Mouse (Mus musculus) hindbrain, embryonic 13.5 days (tissue): ENCODE results near the gene Cct8l1. TPM values are rescaled to one million over a fixed set of nuclear protein-coding genes. Genes with fewer than 3 reads are reported as not detected.

Source experiments
- ATAC-seq: fragments of 200-750 bp; cut with Nextera tagmentation; 2 replicates; pipeline ENCODE4 v1.8.0; 2017; ENCODE audit warnings: moderate TSS enrichment; ENCODE audit not compliant: low FRiP score
- H3K27ac ChIP-seq: fragments of 300-500 bp; sonication (generic); 2 replicates; pipeline ENCODE4 v1.5.1; 2015; ENCODE audit warnings: inconsistent platforms, mild to moderate bottlenecking, moderate library complexity
- H3K27me3 ChIP-seq: fragments of 300-500 bp; sonication (generic); 2 replicates; pipeline ENCODE4 v1.6.1; 2015; ENCODE audit warnings: mild to moderate bottlenecking, inconsistent platforms
- H3K36me3 ChIP-seq: fragments of 300-500 bp; sonication (generic); 2 replicates; pipeline ENCODE4 v1.6.1; 2015; ENCODE audit warnings: mild to moderate bottlenecking, inconsistent platforms
- H3K4me1 ChIP-seq: fragments of 300-500 bp; sonication (generic); replicated peaks from 2 replicates; pipeline ENCODE4 v1.6.1; 2015; ENCODE audit warnings: inconsistent platforms
- H3K4me2 ChIP-seq: fragments of 300-500 bp; sonication (generic); 2 replicates; pipeline ENCODE4 v1.6.1; 2015; ENCODE audit warnings: inconsistent platforms, mild to moderate bottlenecking, moderate library complexity
- H3K4me3 ChIP-seq: fragments of 300-500 bp; sonication (generic); 2 replicates; pipeline ENCODE4 v1.5.1; 2015; ENCODE audit warnings: mild to moderate bottlenecking, inconsistent platforms
- H3K9ac ChIP-seq: fragments of 300-500 bp; sonication (generic); 2 replicates; pipeline ENCODE4 v1.6.1; 2015; ENCODE audit warnings: mild to moderate bottlenecking, inconsistent platforms
- H3K9me3 ChIP-seq: fragments of 300-500 bp; sonication (generic); 2 replicates; pipeline ENCODE4 v1.6.1; 2016; ENCODE audit warnings: inconsistent platforms
- WGBS: fragments of 180-500 bp; shearing (Covaris S2); methylation state at CpG from one replicate; pipeline ENCODE4 v1.1.7; 2015; 5-methylcytosine and 5-hydroxymethylcytosine counted together
- polyA plus RNA-seq: library from polyadenylated mRNA; unstranded; fragments of >200 nt; fragmentation: Nextera tagmentation; extraction: Ambion mirVana; gene quantifications from 2 replicates; pipeline ENCODE4 v1.2.1, GENCODE M21; 2015

Gene Cct8l1
- polyA plus RNA-seq, 1 experiment from 2014 or later: 0.13 TPM

DNA sequence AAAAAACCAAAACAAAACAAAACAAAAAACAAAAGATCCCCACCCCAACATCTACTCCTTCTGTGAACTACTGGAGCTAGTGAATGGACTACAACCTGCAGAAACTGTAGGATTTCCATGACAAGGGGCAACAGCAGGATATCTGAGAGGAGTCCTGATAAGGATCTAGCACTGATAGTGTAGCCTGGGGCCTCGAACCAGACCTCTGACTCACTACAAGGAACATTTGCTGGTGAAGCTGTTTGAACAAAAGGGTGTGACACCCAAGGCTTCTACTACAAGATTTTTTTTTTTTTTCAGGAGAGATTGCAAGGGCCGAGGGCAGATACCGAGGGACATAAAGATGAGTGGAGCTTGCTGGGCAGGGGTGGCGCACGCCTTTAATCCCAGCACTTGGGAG, 17.4 kb downstream of the Cct8l1 start:
- no peaks in the 10 kb centered on the region; the same call in 1 of the 2 replicates for H3K9me3 ChIP-seq
- WGBS: 83% methylated on average over 5 of the region's 5 CpGs
- ATAC-seq: no peak
- H3K4me3 ChIP-seq: no peak overlapping the region
- peaks cover 5% of the 10 kb centered on the region; the same call in 1 of the 2 replicates for H3K4me1 ChIP-seq
- H3K27me3 ChIP-seq: no peaks in the 10 kb centered on the region
- no peak overlapping the region for H3K9ac ChIP-seq
- no peaks in the 10 kb centered on the region for H3K36me3 ChIP-seq
- H3K4me2 ChIP-seq: no peak overlapping the region
- no peak overlapping the region for H3K27ac ChIP-seq

DNA sequence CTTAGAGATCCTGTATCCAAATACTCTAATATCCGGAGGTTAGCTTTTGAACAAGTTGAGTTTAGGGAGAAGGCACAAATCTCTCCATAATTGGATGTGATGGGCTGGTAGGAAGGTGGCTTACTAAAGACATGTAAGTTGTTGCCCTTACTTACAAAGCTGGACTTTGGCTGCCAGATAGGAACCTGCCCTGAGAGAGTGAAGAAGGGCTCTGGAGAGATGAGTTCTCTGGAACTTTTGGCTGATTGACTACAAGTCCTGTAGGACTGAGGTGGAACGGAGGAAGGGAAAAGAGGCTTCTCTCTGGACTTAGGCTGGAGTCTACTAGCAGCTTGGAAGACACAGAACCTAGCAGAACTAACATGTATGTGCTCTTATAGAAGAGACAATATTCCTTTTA, 19.7 kb downstream of the Cct8l1 start:
- no peaks in the 10 kb centered on the region for H3K27me3 ChIP-seq
- H3K9ac ChIP-seq: no peak overlapping the region
- H3K4me2 ChIP-seq: no peak overlapping the region
- 0 out of 2 replicates have a peak, but pooled peaks cover 5% of the 10 kb centered on the region for H3K4me1 ChIP-seq
- WGBS: 89% methylated on average over 2 of the region's 2 CpGs
- ATAC-seq: no peak
- H3K4me3 ChIP-seq: no peak overlapping the region
- no peaks in the 10 kb centered on the region; the same call in 1 of the 2 replicates for H3K9me3 ChIP-seq
- H3K27ac ChIP-seq: no peak overlapping the region
- H3K36me3 ChIP-seq: no peaks in the 10 kb centered on the region

DNA sequence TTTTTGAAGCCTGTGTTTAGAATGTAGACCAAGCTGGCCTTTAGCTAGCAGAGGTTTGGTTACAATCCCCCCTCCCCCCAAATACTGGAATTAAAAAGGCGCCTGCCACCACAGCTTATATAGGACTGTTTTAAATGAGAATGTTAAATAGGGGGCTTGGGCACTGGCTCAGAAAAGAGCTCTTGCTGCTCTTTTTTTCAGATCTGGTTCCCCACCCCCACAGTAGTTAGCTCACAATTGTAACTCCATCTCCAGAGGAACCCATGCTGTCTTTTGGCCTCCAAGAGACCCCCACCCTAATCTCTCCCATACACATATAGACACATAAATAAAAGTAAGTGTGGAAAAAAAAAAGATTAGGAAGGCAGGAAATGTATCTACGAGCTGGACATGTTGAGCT, 20.6 kb downstream of the Cct8l1 start:
- Histone ChIP-seq H3K9me3 (no peaks in the 10 kb centered on the region; the same call in 1 of the 2 replicates), H3K4me2 (no peak overlapping the region), H3K27me3 (no peaks in the 10 kb centered on the region), H3K9ac (no peak overlapping the region), H3K4me3 (no peak overlapping the region), H3K36me3 (no peaks in the 10 kb centered on the region), H3K27ac (no peak overlapping the region), H3K4me1 (0 out of 2 replicates have a peak, but pooled peaks cover 5% of the 10 kb centered on the region)
- ATAC-seq: no peak
- WGBS: 52% methylated on average over 2 of the region's 2 CpGs

DNA sequence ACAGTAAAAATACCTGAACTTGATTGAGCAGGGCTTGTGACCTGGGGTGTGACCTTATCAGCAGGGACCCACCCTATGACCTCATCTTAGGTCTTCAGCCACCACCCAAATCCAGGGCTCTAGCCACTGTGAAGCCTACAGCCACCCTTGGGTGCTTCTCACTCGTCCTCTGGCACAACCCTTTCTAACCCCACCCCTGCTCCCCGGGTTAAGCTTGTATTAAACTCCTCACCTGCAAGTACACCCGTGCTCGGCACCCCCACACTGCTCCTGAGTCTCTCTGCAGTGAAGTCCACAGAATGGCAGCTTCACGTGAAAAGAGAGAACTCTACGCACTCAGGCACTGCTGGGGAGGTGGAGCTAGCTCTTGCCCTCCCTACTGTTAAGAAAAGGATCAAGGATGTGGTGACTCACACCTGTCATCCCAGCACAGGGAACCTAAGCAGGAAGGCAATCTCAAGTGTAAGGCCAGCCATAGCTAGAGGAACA, 21.1 kb downstream of the Cct8l1 start:
- H3K9me3 ChIP-seq: no peaks in the 10 kb centered on the region; the same call in 1 of the 2 replicates
- ATAC-seq: no peak
- no peak overlapping the region for H3K9ac ChIP-seq
- H3K36me3 ChIP-seq: no peaks in the 10 kb centered on the region
- no peaks in the 10 kb centered on the region for H3K27me3 ChIP-seq
- H3K4me3 ChIP-seq: no peak overlapping the region
- H3K4me2 ChIP-seq: no peak overlapping the region
- WGBS: 46% methylated on average over 6 of the region's 6 CpGs
- no peak overlapping the region for H3K27ac ChIP-seq
- 0 out of 2 replicates have a peak, but pooled peaks cover 5% of the 10 kb centered on the region for H3K4me1 ChIP-seq

DNA sequence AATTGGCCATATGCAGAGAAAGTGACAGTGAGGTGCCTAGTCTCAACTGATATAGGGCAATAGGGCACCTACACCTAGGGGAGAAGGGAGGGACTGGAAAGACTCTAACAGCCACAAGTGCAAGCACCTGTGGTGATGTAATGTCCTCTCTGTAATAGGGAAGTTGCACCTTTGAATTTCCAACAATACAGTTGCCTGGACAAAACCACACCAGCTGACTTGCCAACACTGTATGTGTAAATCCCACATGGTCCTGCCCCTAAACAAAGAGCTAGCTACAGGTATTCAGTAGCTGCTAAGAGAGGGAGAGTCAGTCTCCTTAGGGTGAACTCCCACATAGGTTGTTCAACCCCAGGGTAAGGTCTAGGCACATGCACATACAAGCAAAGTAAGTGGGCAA, 24.5 kb downstream of the Cct8l1 start:
- Histone ChIP-seq H3K4me3 (no peak overlapping the region), H3K4me1 (no peaks in the 10 kb centered on the region), H3K9me3 (no peaks in the 10 kb centered on the region; the same call in 1 of the 2 replicates), H3K4me2 (no peak overlapping the region), H3K9ac (no peak overlapping the region), H3K27me3 (no peaks in the 10 kb centered on the region), H3K27ac (no peak overlapping the region), H3K36me3 (no peaks in the 10 kb centered on the region)
- ATAC-seq: no peak

DNA sequence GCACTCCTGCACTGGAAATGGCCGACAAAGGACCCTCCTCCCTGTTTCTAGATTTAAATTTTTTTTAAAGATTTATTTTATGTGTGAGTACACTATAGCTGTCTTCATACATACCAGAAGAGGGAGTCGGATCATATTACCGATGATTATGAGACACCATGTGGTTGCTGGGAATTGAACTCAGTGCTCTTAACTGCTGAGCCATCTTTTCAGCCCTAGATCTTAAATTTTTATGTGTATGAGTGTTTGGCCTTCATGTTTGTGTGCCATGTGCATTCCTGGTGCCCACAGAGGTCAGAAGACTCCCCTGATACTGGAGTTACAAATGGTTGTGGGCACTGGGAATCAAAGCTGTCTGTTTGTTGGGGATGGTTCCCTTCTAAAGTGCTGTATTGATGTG, 25.1 kb downstream of the Cct8l1 start:
- WGBS: 93% methylated on average over 3 of the region's 3 CpGs
- H3K4me1 ChIP-seq: no peaks in the 10 kb centered on the region
- no peak for ATAC-seq

DNA sequence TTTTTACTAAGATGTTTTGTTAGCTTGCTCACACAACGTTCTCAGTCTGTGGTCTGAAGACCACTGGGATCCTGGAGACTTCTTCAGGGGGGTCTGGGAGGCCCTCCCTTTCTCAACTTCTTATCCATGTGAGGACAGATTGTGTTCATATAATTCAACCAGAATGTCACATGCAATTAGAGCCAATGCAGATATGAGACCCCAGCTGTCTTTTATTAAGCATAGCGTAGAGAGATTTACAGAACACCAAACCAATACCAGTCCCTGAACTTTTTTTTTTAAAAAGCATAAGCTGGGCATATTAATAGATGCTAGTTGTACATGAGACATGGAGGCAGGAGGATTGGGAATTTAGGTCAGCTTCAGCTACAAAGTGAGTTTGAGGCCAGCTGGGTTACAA, 25.8 kb downstream of the Cct8l1 start:
- 77% methylated on average over 2 of the region's 2 CpGs for WGBS
- H3K9ac ChIP-seq: no peak overlapping the region
- no peaks in the 10 kb centered on the region for H3K4me1 ChIP-seq
- no peaks in the 10 kb centered on the region for H3K36me3 ChIP-seq
- no peak overlapping the region for H3K4me2 ChIP-seq
- H3K27me3 ChIP-seq: no peaks in the 10 kb centered on the region
- no peak for ATAC-seq
- no peak overlapping the region for H3K27ac ChIP-seq
- no peaks in the 10 kb centered on the region; the same call in 1 of the 2 replicates for H3K9me3 ChIP-seq
- no peak overlapping the region for H3K4me3 ChIP-seq

More for the DNA sequence above, 25.1 kb downstream of the Cct8l1 start:
- Histone ChIP-seq H3K9me3 (no peaks in the 10 kb centered on the region; the same call in 1 of the 2 replicates), H3K36me3 (no peaks in the 10 kb centered on the region), H3K27me3 (no peaks in the 10 kb centered on the region), H3K27ac (no peak overlapping the region), H3K4me2 (no peak overlapping the region), H3K4me3 (no peak overlapping the region), H3K9ac (no peak overlapping the region)

DNA sequence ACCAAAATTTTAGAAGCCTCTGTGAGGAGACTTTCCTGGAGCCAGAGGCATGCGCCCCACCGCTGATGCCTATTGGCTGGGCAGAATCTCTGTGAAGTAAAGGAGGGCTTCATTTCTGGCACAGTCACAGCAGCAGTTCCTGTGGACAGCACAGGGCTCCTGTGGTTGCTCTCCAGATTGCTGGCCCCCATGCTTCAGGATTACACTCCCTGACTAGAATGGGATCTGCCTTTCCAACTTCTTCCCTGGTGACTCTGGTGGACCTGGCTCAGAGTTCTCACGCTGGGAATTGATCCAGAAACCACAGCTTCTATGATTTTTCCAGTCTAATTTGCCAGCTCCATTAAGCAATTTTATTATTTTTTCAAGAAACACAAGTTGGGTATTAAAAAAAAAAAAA, 28.2 kb downstream of the Cct8l1 start:
- 90% methylated on average over 3 of the region's 3 CpGs for WGBS
- no peak for ATAC-seq
- no peaks in the 10 kb centered on the region for H3K9me3 ChIP-seq

DNA sequence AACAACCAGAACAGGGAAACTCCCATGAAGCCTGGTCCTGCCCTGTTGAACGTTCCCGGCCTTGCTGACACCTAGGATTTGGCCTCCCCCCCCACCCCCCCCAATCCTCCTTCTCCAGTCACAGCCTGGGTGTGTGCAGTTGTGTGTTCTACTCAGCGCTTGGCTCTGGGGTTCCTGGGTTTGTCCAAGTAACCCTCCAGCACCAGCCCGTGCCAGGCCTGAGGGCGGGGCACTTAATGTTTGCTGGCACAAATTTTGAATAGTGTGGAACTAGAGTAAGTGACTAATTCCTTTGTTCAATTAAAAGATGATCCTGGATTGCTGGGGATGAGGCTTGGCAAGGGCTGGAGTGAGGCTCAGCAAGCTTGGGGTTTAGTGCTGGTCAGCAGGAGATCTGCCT, 28.7 kb downstream of the Cct8l1 start:
- Histone ChIP-seq H3K9ac (no peak overlapping the region), H3K27me3 (no peaks in the 10 kb centered on the region), H3K36me3 (no peaks in the 10 kb centered on the region), H3K9me3 (no peaks in the 10 kb centered on the region), H3K27ac (no peak overlapping the region), H3K4me3 (no peak overlapping the region), H3K4me2 (no peak overlapping the region), H3K4me1 (no peaks in the 10 kb centered on the region)
- ATAC-seq: no peak
- WGBS: 84% methylated on average over 5 of the region's 5 CpGs

More for the DNA sequence above, 28.2 kb downstream of the Cct8l1 start:
- no peak overlapping the region for H3K9ac ChIP-seq
- H3K27ac ChIP-seq: no peak overlapping the region
- no peaks in the 10 kb centered on the region for H3K27me3 ChIP-seq
- no peaks in the 10 kb centered on the region for H3K36me3 ChIP-seq
- no peak overlapping the region for H3K4me2 ChIP-seq
- no peaks in the 10 kb centered on the region for H3K4me1 ChIP-seq
- H3K4me3 ChIP-seq: no peak overlapping the region

DNA sequence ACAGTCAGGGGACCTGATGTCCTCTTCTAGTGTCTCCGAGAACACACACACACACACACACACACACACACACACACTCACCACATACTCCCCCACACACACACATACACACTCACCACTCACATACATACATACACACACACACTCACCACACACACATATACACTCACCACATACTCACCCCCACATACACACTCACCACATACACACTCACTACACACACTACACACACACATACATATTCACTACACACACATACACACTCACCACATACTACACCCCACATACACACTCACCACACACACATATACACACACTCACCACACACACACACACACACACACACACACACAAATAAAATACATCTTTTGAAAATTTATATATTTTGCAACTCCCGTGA, 31.0 kb downstream of the Cct8l1 start:
- H3K9ac ChIP-seq: no peak overlapping the region
- no peaks in the 10 kb centered on the region for H3K27me3 ChIP-seq
- H3K27ac ChIP-seq: no peak overlapping the region
- ATAC-seq: no peak
- no peak overlapping the region for H3K4me2 ChIP-seq
- no peaks in the 10 kb centered on the region for H3K4me1 ChIP-seq
- no peaks in the 10 kb centered on the region for H3K9me3 ChIP-seq
- WGBS: 97% methylated on average over 2 of the region's 2 CpGs
- H3K36me3 ChIP-seq: no peaks in the 10 kb centered on the region
- no peak overlapping the region for H3K4me3 ChIP-seq

DNA sequence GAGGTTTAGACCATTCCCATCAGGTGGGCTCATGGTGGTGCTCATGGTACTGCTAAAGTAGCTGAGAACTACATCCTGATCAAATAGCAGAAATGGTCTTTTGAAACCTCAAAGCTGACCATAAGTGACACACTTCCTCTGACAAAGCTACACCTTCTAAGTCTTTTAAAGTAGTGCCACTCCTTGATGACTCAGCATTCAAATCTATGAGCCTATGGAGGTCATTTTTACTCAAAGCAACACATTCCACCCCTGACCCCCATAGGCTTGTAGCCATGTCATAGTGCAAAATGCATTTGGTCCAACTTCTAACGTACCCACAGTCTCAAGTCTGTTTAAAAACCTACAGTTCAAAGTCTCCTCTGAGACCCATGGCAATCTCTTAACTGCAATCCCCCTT, 35.0 kb downstream of the Cct8l1 start:
- Histone ChIP-seq H3K4me1 (no peaks in the 10 kb centered on the region), H3K27me3 (no peaks in the 10 kb centered on the region), H3K9ac (no peak overlapping the region), H3K4me3 (no peak overlapping the region), H3K36me3 (no peaks in the 10 kb centered on the region), H3K4me2 (no peak overlapping the region), H3K9me3 (no peaks in the 10 kb centered on the region), H3K27ac (no peak overlapping the region)
- WGBS: 83% methylated on average over 1 of the region's 1 CpGs
- ATAC-seq: no peak

DNA sequence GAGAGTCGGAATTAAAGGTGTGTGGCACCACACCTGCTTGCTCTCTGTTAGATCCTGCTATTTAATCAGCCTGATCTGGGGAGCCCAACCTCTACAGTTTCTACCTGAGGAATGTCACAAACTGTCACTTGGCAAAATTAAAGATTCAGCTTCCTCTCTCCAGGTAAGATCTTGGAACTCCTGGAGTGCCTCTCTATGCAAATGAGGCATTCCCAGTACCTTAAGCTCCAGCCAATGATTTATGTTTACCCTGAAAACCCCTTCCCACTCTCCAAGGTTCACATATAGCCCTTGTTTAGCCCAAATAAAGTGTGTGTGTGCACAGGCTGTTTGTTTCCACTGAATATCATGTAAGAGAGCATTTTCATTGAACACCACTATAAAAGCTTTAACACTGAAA, 38.3 kb downstream of the Cct8l1 start:
- Histone ChIP-seq H3K9me3 (no peaks in the 10 kb centered on the region), H3K4me2 (no peak overlapping the region), H3K27ac (no peak overlapping the region), H3K4me3 (no peak overlapping the region), H3K27me3 (no peaks in the 10 kb centered on the region), H3K36me3 (no peaks in the 10 kb centered on the region), H3K9ac (no peak overlapping the region), H3K4me1 (no peaks in the 10 kb centered on the region)
- 80% methylated on average over 1 of the region's 1 CpGs for WGBS
- no peak for ATAC-seq

DNA sequence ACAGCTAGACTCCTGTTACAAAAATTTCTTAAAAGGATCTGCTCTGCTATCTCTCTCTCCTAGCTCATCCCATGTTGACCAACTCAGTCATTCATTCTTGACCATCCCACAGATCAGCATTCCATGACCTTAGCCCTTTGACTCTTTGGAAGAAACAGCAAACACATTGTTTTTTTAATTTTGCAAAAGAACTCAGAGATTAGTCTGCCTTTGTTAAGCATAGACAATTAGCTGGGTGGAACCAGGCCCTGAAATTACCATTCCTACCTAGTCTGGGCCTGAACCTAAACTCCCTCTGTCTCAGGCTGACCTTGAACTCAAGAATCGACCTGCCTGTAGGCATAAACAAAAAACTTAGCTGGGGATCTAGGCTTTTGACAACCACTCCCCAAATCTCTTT, 38.8 kb downstream of the Cct8l1 start:
- H3K9ac ChIP-seq: no peak overlapping the region
- no peaks in the 10 kb centered on the region for H3K36me3 ChIP-seq
- WGBS: 55% methylated on average over 1 of the region's 1 CpGs
- no peak overlapping the region for H3K4me2 ChIP-seq
- H3K27ac ChIP-seq: no peak overlapping the region
- H3K9me3 ChIP-seq: no peaks in the 10 kb centered on the region
- ATAC-seq: no peak
- no peak overlapping the region for H3K4me3 ChIP-seq
- H3K4me1 ChIP-seq: no peaks in the 10 kb centered on the region
- no peaks in the 10 kb centered on the region for H3K27me3 ChIP-seq
